In genomic region chr3:149845083-149845825, GRCm38 (mm10) we compare ENCODE assay signal across 9 mouse cellular contexts.
DNase-seq lines count a peak whose midpoint lies in the region; ATAC-seq lines count a peak whose summit lies in the region.
"Had no signal": no experiment of that assay in that cellular context is flagged by ENCODE, and none has a peak within 500 bp of the region (broad histone marks: within the 10 kb centered on the region; RNA-seq: fewer than 3 reads in every experiment).

No protein-coding gene starts in this region.

- H3K9ac ChIP-seq in heart, embryonic 16.5 days (ENCODE audit: low read length), result peak overlapping the region; percentile 65
- no peak overlapping the region for H3K9ac ChIP-seq in embryonic facial prominence, embryonic 11.5 days (replicated peaks; ENCODE audit: low read length)
- no peak overlapping the region for H3K9ac ChIP-seq in hindbrain, embryonic 12.5 days
- no peak overlapping the region for H3K9ac ChIP-seq in limb, embryonic 11.5 days (ENCODE audit: low read length)
- H3K9ac ChIP-seq in neural tube, embryonic 15.5 days (replicated peaks), result no peak overlapping the region

- peaks cover 9% of the 10 kb centered on the region for H3K4me1 ChIP-seq in heart, embryonic 16.5 days (ENCODE audit: control insufficient read depth, insufficient read depth, low read length)
- no peaks in the 10 kb centered on the region; the same call in 1 of the 2 replicates for H3K4me1 ChIP-seq in embryonic facial prominence, embryonic 11.5 days (ENCODE audit: control insufficient read depth, insufficient read depth, low read length)
- peaks cover 5% of the 10 kb centered on the region; the same call in 1 of the 2 replicates for H3K4me1 ChIP-seq in hindbrain, embryonic 12.5 days
- H3K4me1 ChIP-seq in limb, embryonic 11.5 days (ENCODE audit: control insufficient read depth, insufficient read depth, low read length), result peaks cover 14% of the 10 kb centered on the region
- H3K4me1 ChIP-seq in neural tube, embryonic 15.5 days, result peaks cover 7% of the 10 kb centered on the region; the same call in 1 of the 2 replicates

- H3K27ac ChIP-seq in heart, embryonic 16.5 days (ENCODE audit: low read length), result no peak overlapping the region
- no peak overlapping the region for H3K27ac ChIP-seq in embryonic facial prominence, embryonic 11.5 days (replicated peaks; ENCODE audit: low read depth, low read length)
- no peak overlapping the region for H3K27ac ChIP-seq in hindbrain, embryonic 12.5 days
- no peak overlapping the region; the same call in 1 of the 2 replicates for H3K27ac ChIP-seq in limb, embryonic 11.5 days (replicated peaks; ENCODE audit: low read depth, low read length)
- H3K27ac ChIP-seq in neural tube, embryonic 15.5 days (replicated peaks), result no peak overlapping the region

- H3K36me3 ChIP-seq in heart, embryonic 16.5 days (ENCODE audit: control insufficient read depth, insufficient read depth), result no peaks in the 10 kb centered on the region
- no peaks in the 10 kb centered on the region for H3K36me3 ChIP-seq in embryonic facial prominence, embryonic 11.5 days (replicated peaks; ENCODE audit: control insufficient read depth, insufficient read depth, low read depth, low read length)
- no peaks in the 10 kb centered on the region for H3K36me3 ChIP-seq in hindbrain, embryonic 12.5 days
- H3K36me3 ChIP-seq in limb, embryonic 11.5 days (ENCODE audit: control insufficient read depth, insufficient read depth, low read length), result no peaks in the 10 kb centered on the region
- no peaks in the 10 kb centered on the region for H3K36me3 ChIP-seq in neural tube, embryonic 15.5 days

- H3K9me3 ChIP-seq in heart, embryonic 16.5 days (replicated peaks; ENCODE audit: control insufficient read depth, low read length), result no peaks in the 10 kb centered on the region
- no peaks in the 10 kb centered on the region for H3K9me3 ChIP-seq in embryonic facial prominence, embryonic 11.5 days (replicated peaks; ENCODE audit: control insufficient read depth, low read length)
- H3K9me3 ChIP-seq in hindbrain, embryonic 12.5 days (replicated peaks), result no peaks in the 10 kb centered on the region
- no peaks in the 10 kb centered on the region for H3K9me3 ChIP-seq in limb, embryonic 11.5 days (ENCODE audit: control insufficient read depth, low read length)
- H3K9me3 ChIP-seq in neural tube, embryonic 15.5 days (replicated peaks), result no peaks in the 10 kb centered on the region

- H3K4me2 ChIP-seq in heart, embryonic 16.5 days (ENCODE audit: low read depth, low read length), result peak overlapping the region; percentile 61
- H3K4me2 ChIP-seq in embryonic facial prominence, embryonic 11.5 days (ENCODE audit: low read depth, low read length), result peak overlapping the region; percentile 14
- H3K4me2 ChIP-seq in hindbrain, embryonic 12.5 days (replicated peaks), result peak overlapping the region; percentile 42
- peak overlapping the region; percentile 28 for H3K4me2 ChIP-seq in limb, embryonic 11.5 days (ENCODE audit: low read depth, severe bottlenecking)
- H3K4me2 ChIP-seq in neural tube, embryonic 15.5 days, result peak overlapping the region; percentile 49

- peak; percentile 41; the same call in 1 of the 2 replicates for ATAC-seq in heart, embryonic 16.5 days (replicated peaks; ENCODE audit: extremely low read depth, insufficient read depth, low FRiP score)
- peak; percentile 79 for ATAC-seq in embryonic facial prominence, embryonic 11.5 days (replicated peaks; ENCODE audit: insufficient number of reproducible peaks, low FRiP score, low TSS enrichment, low read depth)
- no peak for ATAC-seq in hindbrain, embryonic 12.5 days (ENCODE audit: low FRiP score)
- ATAC-seq in limb, embryonic 11.5 days (ENCODE audit: insufficient number of reproducible peaks, low FRiP score, low TSS enrichment, low read depth), result peak; percentile 69; the same call in 1 of the 2 replicates
- ATAC-seq in neural tube, embryonic 15.5 days (ENCODE audit: low FRiP score), result no peak
- ATAC-seq: Patski had no signal

- peak overlapping the region; percentile 45 for H3K4me3 ChIP-seq in heart, embryonic 16.5 days (ENCODE audit: low read length)
- no peak overlapping the region for H3K4me3 ChIP-seq in embryonic facial prominence, embryonic 11.5 days (ENCODE audit: low read depth, low read length)
- no peak overlapping the region for H3K4me3 ChIP-seq in hindbrain, embryonic 12.5 days
- H3K4me3 ChIP-seq in limb, embryonic 11.5 days (ENCODE audit: low read depth, low read length), result no peak overlapping the region
- peak overlapping the region; percentile 10 for H3K4me3 ChIP-seq in neural tube, embryonic 15.5 days (replicated peaks)

- no peak for DNase-seq in heart, adult 9 months (ENCODE audit: low spot score in 2 of 2)
- peak; percentile 73 for DNase-seq in embryonic facial prominence, embryonic 11.5 days (ENCODE audit: low spot score)
- peak; percentile 75 for DNase-seq in limb, embryonic 11.5 days (ENCODE audit: low spot score)
- no peak for DNase-seq in spleen, postnatal 4 days (ENCODE audit: low spot score in 2 of 2)
- DNase-seq in MN1 (ENCODE audit: low spot score), result no peak

- H3K27me3 ChIP-seq in heart, embryonic 16.5 days (ENCODE audit: control insufficient read depth, insufficient read depth, low read length), result no peaks in the 10 kb centered on the region
- peaks cover 2% of the 10 kb centered on the region; the same call in 1 of the 2 replicates for H3K27me3 ChIP-seq in embryonic facial prominence, embryonic 11.5 days (ENCODE audit: control insufficient read depth, insufficient read depth, low read length)
- 0 out of 2 replicates have a peak, but pooled peaks cover 3% of the 10 kb centered on the region for H3K27me3 ChIP-seq in hindbrain, embryonic 12.5 days
- no peaks in the 10 kb centered on the region for H3K27me3 ChIP-seq in limb, embryonic 11.5 days (ENCODE audit: control insufficient read depth, insufficient read depth, low read length)
- H3K27me3 ChIP-seq in neural tube, embryonic 15.5 days (replicated peaks), result no peaks in the 10 kb centered on the region
- H3K27me3 ChIP-seq: Patski had no signal

- WGBS in heart, embryonic 16.5 days, result 14% methylated on average over 18 of the region's 18 CpGs
- WGBS in embryonic facial prominence, embryonic 11.5 days, result 7% methylated on average over 18 of the region's 18 CpGs
- WGBS in hindbrain, embryonic 12.5 days, result 19% methylated on average over 18 of the region's 18 CpGs
- 2% methylated on average over 18 of the region's 18 CpGs for WGBS in limb, embryonic 11.5 days
- WGBS in neural tube, embryonic 15.5 days, result 17% methylated on average over 18 of the region's 18 CpGs

Comparison
In these comparisons a context has a peak if more than half of its experiments do, and no peak if none do; other contexts are left out.
1. ATAC-seq: peak in heart, embryonic 16.5 days (single experiment), embryonic facial prominence, embryonic 11.5 days (single experiment) and limb, embryonic 11.5 days (single experiment); none in hindbrain, embryonic 12.5 days (single experiment) and neural tube, embryonic 15.5 days (single experiment).
2. H3K4me3 ChIP-seq: peak in heart, embryonic 16.5 days (single experiment) and neural tube, embryonic 15.5 days (single experiment); none in embryonic facial prominence, embryonic 11.5 days (single experiment), hindbrain, embryonic 12.5 days (single experiment) and limb, embryonic 11.5 days (single experiment).
3. DNase-seq: peak in embryonic facial prominence, embryonic 11.5 days (single experiment) and limb, embryonic 11.5 days (single experiment); none in heart, adult 9 months (0 of 2), spleen, postnatal 4 days (0 of 2) and MN1 (single experiment).
4. Peak in every context shown above with its lines, with median percentiles within 50 percentile points of each other: H3K4me2 ChIP-seq.